Mouse (Mus musculus) stomach, embryonic 16.5 days (tissue): Measurements from ENCODE around the gene Vmn2r83. TPM values are rescaled to one million over a fixed set of nuclear protein-coding genes. Genes with fewer than 3 reads are reported as not detected.

Experiments used
- ATAC-seq: fragments of 200-750 bp; cut with Nextera tagmentation; 2 replicates; pipeline ENCODE4 v1.8.0; 2017; ENCODE audit warnings: moderate number of reproducible peaks, moderate TSS enrichment; ENCODE audit not compliant: insufficient read depth, low FRiP score
- H3K27ac ChIP-seq: fragments of 300-500 bp; sonication (generic); 2 replicates; pipeline ENCODE4 v1.5.1; 2014; ENCODE audit warnings: low read length
- H3K27me3 ChIP-seq: fragments of 300-500 bp; sonication (generic); 2 replicates; pipeline ENCODE4 v1.6.1; 2014; ENCODE audit warnings: low read length, control low read depth, mixed read lengths; ENCODE audit not compliant: control insufficient read depth, insufficient read depth
- H3K36me3 ChIP-seq: fragments of 300-500 bp; sonication (generic); 2 replicates; pipeline ENCODE4 v1.6.1; 2014; ENCODE audit warnings: low read length; ENCODE audit not compliant: control insufficient read depth, insufficient read depth
- H3K4me1 ChIP-seq: fragments of 300-500 bp; sonication (generic); 2 replicates; pipeline ENCODE4 v1.6.1; 2014; ENCODE audit warnings: low read length, control low read depth, mixed read lengths; ENCODE audit not compliant: control insufficient read depth, insufficient read depth
- H3K4me2 ChIP-seq: fragments of 300-500 bp; sonication (generic); 2 replicates; pipeline ENCODE4 v1.6.1; 2014; ENCODE audit warnings: low read depth, low read length, mixed read lengths
- H3K4me3 ChIP-seq: fragments of 300-500 bp; sonication (generic); replicated peaks from 2 replicates; pipeline ENCODE4 v1.5.1; 2014; ENCODE audit warnings: mild to moderate bottlenecking, low read length
- H3K9ac ChIP-seq: fragments of 300-500 bp; sonication (generic); 2 replicates; pipeline ENCODE4 v1.6.1; 2014; ENCODE audit warnings: low read length
- H3K9me3 ChIP-seq: fragments of 300-500 bp; sonication (generic); replicated peaks from 2 replicates; pipeline ENCODE4 v1.6.1; 2016; ENCODE audit warnings: low read length, control low read depth; ENCODE audit not compliant: control insufficient read depth
- WGBS: fragments of 180-500 bp; shearing (Covaris S2); extraction: QIAGEN DNeasy Blood & Tissue Kit; methylation state at CpG from one replicate; pipeline ENCODE4 v1.1.7; 2014; 5-methylcytosine and 5-hydroxymethylcytosine counted together
- polyA plus RNA-seq: library from polyadenylated mRNA; unstranded; fragments of >200 nt; fragmentation: Nextera tagmentation; extraction: Ambion mirVana; gene quantifications from 2 replicates; pipeline ENCODE4 v1.2.1, GENCODE M21; 2015

The Vmn2r83 gene
- polyA plus RNA-seq, 1 experiment from 2014 or later: not detected

GRCm38 (mm10) chr10:79526661-79527452 lies 58.3 kb downstream of the Vmn2r83 start:
- no peak overlapping the region for H3K4me2 ChIP-seq
- H3K9ac ChIP-seq: no peak overlapping the region
- H3K36me3 ChIP-seq: peaks cover 6% of the 10 kb centered on the region; the same call in 1 of the 2 replicates
- H3K27me3 ChIP-seq: no peaks in the 10 kb centered on the region
- H3K4me1 ChIP-seq: no peaks in the 10 kb centered on the region; the same call in 1 of the 2 replicates
- H3K4me3 ChIP-seq: no peak overlapping the region
- H3K27ac ChIP-seq: no peak overlapping the region
- no peak for ATAC-seq
- 84% methylated on average over 12 of the region's 12 CpGs for WGBS
- H3K9me3 ChIP-seq: no peaks in the 10 kb centered on the region

- H3K36me3 ChIP-seq: peaks cover 6% of the 10 kb centered on the region; the same call in 1 of the 2 replicates
- WGBS: 89% methylated on average over 6 of the region's 6 CpGs
- no peak overlapping the region for H3K4me2 ChIP-seq
- H3K9ac ChIP-seq: no peak overlapping the region
- no peak overlapping the region for H3K4me3 ChIP-seq
- no peaks in the 10 kb centered on the region for H3K27me3 ChIP-seq
- no peak overlapping the region for H3K27ac ChIP-seq
- H3K9me3 ChIP-seq: no peaks in the 10 kb centered on the region
- no peaks in the 10 kb centered on the region; the same call in 1 of the 2 replicates for H3K4me1 ChIP-seq
- ATAC-seq: no peak
Measured at GRCm38 (mm10) chr10:79527453-79527845, 58.9 kb downstream of the Vmn2r83 start.

- H3K4me3 ChIP-seq: no peak overlapping the region
- H3K9ac ChIP-seq: no peak overlapping the region
- H3K36me3 ChIP-seq: peaks cover 6% of the 10 kb centered on the region; the same call in 1 of the 2 replicates
- ATAC-seq: no peak
- H3K4me1 ChIP-seq: no peaks in the 10 kb centered on the region; the same call in 1 of the 2 replicates
- H3K4me2 ChIP-seq: no peak overlapping the region
- no peak overlapping the region for H3K27ac ChIP-seq
- H3K9me3 ChIP-seq: no peaks in the 10 kb centered on the region
- WGBS: 82% methylated on average over 3 of the region's 3 CpGs
- H3K27me3 ChIP-seq: no peaks in the 10 kb centered on the region
Measured at GRCm38 (mm10) chr10:79528081-79528480, 59.5 kb downstream of the Vmn2r83 start.

GRCm38 (mm10) chr10:79530241-79530640 lies 61.7 kb downstream of the Vmn2r83 start:
- H3K9ac ChIP-seq: no peak overlapping the region
- ATAC-seq: no peak
- H3K27me3 ChIP-seq: no peaks in the 10 kb centered on the region
- no peak overlapping the region for H3K27ac ChIP-seq
- H3K4me1 ChIP-seq: no peaks in the 10 kb centered on the region; the same call in 1 of the 2 replicates
- no peak overlapping the region for H3K4me3 ChIP-seq
- WGBS: 66% methylated on average over 8 of the region's 8 CpGs
- no peak overlapping the region for H3K4me2 ChIP-seq
- H3K36me3 ChIP-seq: peaks cover 6% of the 10 kb centered on the region; the same call in 1 of the 2 replicates
- no peaks in the 10 kb centered on the region for H3K9me3 ChIP-seq

- ATAC-seq: no peak
- H3K4me2 ChIP-seq: no peak overlapping the region
- H3K9ac ChIP-seq: no peak overlapping the region
- no peaks in the 10 kb centered on the region for H3K9me3 ChIP-seq
- H3K27ac ChIP-seq: no peak overlapping the region
- WGBS: 93% methylated on average over 13 of the region's 13 CpGs
- H3K4me3 ChIP-seq: no peak overlapping the region
- no peaks in the 10 kb centered on the region; the same call in 1 of the 2 replicates for H3K4me1 ChIP-seq
- no peaks in the 10 kb centered on the region for H3K27me3 ChIP-seq
- H3K36me3 ChIP-seq: peaks cover 6% of the 10 kb centered on the region; the same call in 1 of the 2 replicates
Measured at GRCm38 (mm10) chr10:79530721-79531120, 62.2 kb downstream of the Vmn2r83 start.

GRCm38 (mm10) chr10:79531593-79531992 lies 63.1 kb downstream of the Vmn2r83 start:
- no peak for ATAC-seq
- no peak overlapping the region for H3K27ac ChIP-seq
- peak overlapping the region; percentile 89; the same call in 1 of the 2 replicates for H3K4me2 ChIP-seq
- WGBS: 73% methylated on average over 3 of the region's 3 CpGs
- no peaks in the 10 kb centered on the region for H3K27me3 ChIP-seq
- peaks cover 4% of the 10 kb centered on the region; the same call in 1 of the 2 replicates for H3K36me3 ChIP-seq
- H3K4me3 ChIP-seq: no peak overlapping the region
- no peaks in the 10 kb centered on the region for H3K9me3 ChIP-seq
- no peaks in the 10 kb centered on the region; the same call in 1 of the 2 replicates for H3K4me1 ChIP-seq
- no peak overlapping the region for H3K9ac ChIP-seq

GRCm38 (mm10) chr10:79532678-79533077 lies 64.1 kb downstream of the Vmn2r83 start:
- peak overlapping the region; percentile 93 for H3K27ac ChIP-seq
- no peaks in the 10 kb centered on the region for H3K9me3 ChIP-seq
- no peaks in the 10 kb centered on the region; the same call in 1 of the 2 replicates for H3K4me1 ChIP-seq
- peak; percentile 14; the same call in 1 of the 2 replicates for ATAC-seq
- H3K27me3 ChIP-seq: no peaks in the 10 kb centered on the region
- WGBS: 25% methylated on average over 3 of the region's 3 CpGs
- peak overlapping the region; percentile 70 for H3K4me3 ChIP-seq
- peak overlapping the region; percentile 89 for H3K4me2 ChIP-seq
- H3K9ac ChIP-seq: peak overlapping the region; percentile 77
- no peaks in the 10 kb centered on the region; the same call in 1 of the 2 replicates for H3K36me3 ChIP-seq

GRCm38 (mm10) chr10:79533126-79533911 lies 64.8 kb downstream of the Vmn2r83 start, which contains the start of gene Plpp2:
Gene Plpp2 (minus strand): TSS chr10:79533796.
- no peaks in the 10 kb centered on the region for H3K27me3 ChIP-seq
- peak within 1 kb of the TSS; percentile 77 for H3K9ac ChIP-seq
- H3K4me2 ChIP-seq: peak within 1 kb of the TSS; percentile 89
- under 1% methylated on average over 52 of the region's 52 CpGs for WGBS
- no peaks in the 10 kb centered on the region; the same call in 1 of the 2 replicates for H3K4me1 ChIP-seq
- no peaks in the 10 kb centered on the region for H3K9me3 ChIP-seq
- H3K4me3 ChIP-seq: peak within 1 kb of the TSS; percentile 70
- H3K36me3 ChIP-seq: no peaks in the 10 kb centered on the region; the same call in 1 of the 2 replicates
- peak; percentile 90 for ATAC-seq
- H3K27ac ChIP-seq: peak within 1 kb of the TSS; percentile 93
